8 mouse cellular contexts compared by ENCODE assay signal in genomic region chr19:3767276-3767780, GRCm38 (mm10). TPM values are rescaled to one million over a fixed set of nuclear protein-coding genes. Genes with fewer than 3 reads are reported as not detected.
DNase-seq lines count a peak whose midpoint lies in the region; ATAC-seq and TF ChIP-seq lines count a peak whose summit lies in the region.

TSS of gene Kmt5b (plus strand) at chr19:3767421.

- peak within 1 kb of the TSS; percentile 97 for H3K4me3 ChIP-seq in forebrain, embryonic 15.5 days
- peak within 1 kb of the TSS; percentile 98 for H3K4me3 ChIP-seq in lung, postnatal 0 days (ENCODE audit: low read depth, low read length)

- peaks cover 27% of the 10 kb centered on the region for H3K4me1 ChIP-seq in forebrain, embryonic 15.5 days
- peaks cover 9% of the 10 kb centered on the region for H3K4me1 ChIP-seq in lung, postnatal 0 days (ENCODE audit: insufficient read depth, low read depth, low read length)

- peak; percentile 43 for DNase-seq in embryo, embryonic 10 days (ENCODE audit: low spot score)
- DNase-seq in embryo, embryonic 9.5 days (ENCODE audit: extremely low spot score), result no peak
- DNase-seq in brain, adult 2 months (ENCODE audit: low read depth, low spot score), result peak; percentile 71
- peak in 1 of 2 experiments; percentile 67 for DNase-seq in heart, postnatal 14 days
- DNase-seq in layer of hippocampus, adult 9-11 months, result peak; percentile 65
- peak; percentile 66 for DNase-seq in lung, postnatal 0 days (ENCODE audit: low spot score)
- peak; percentile 51 to 61 for DNase-seq in right cerebral cortex, postnatal 36 days (ENCODE audit: low spot score in 2 of 2)

- intact Hi-C loops in heart, postnatal 14 days (cut with DNase I), result loop anchor here (5.0 kb wide), 1 partner anchor 215 kb away; no protein-coding TSS in a partner anchor

- TF ChIP-seq CTCF in lung, postnatal 0 days (IDR thresholded peaks at IDR 0.05), result no peak; the same call in none of the 2 replicates

- no peaks in the 10 kb centered on the region for H3K9me3 ChIP-seq in forebrain, embryonic 15.5 days
- no peaks in the 10 kb centered on the region for H3K9me3 ChIP-seq in lung, postnatal 0 days (ENCODE audit: low read length)

- WGBS in forebrain, embryonic 15.5 days, result under 1% methylated on average over 39 of the region's 39 CpGs
- under 1% methylated on average over 37 of the region's 39 CpGs for WGBS in lung, postnatal 0 days

- TF ChIP-seq EP300 in lung, postnatal 0 days (IDR thresholded peaks at IDR 0.05), result no peak

- peak within 1 kb of the TSS; percentile 100 for H3K9ac ChIP-seq in forebrain, embryonic 15.5 days (replicated peaks)
- H3K9ac ChIP-seq in lung, postnatal 0 days (replicated peaks; ENCODE audit: low read depth), result peak within 1 kb of the TSS; percentile 100

- H3K36me3 ChIP-seq in forebrain, embryonic 15.5 days, result no peaks in the 10 kb centered on the region
- no peaks in the 10 kb centered on the region for H3K36me3 ChIP-seq in lung, postnatal 0 days (ENCODE audit: insufficient read depth, low read length)

- no peaks in the 10 kb centered on the region for H3K27me3 ChIP-seq in forebrain, embryonic 15.5 days
- no peaks in the 10 kb centered on the region for H3K27me3 ChIP-seq in lung, postnatal 0 days (replicated peaks; ENCODE audit: insufficient read depth, low read length)

- H3K27ac ChIP-seq in forebrain, embryonic 15.5 days (replicated peaks), result peak within 1 kb of the TSS; percentile 100
- peak within 1 kb of the TSS; percentile 100 for H3K27ac ChIP-seq in lung, postnatal 0 days (ENCODE audit: low read length)

- ATAC-seq in forebrain, embryonic 15.5 days (replicated peaks), result peak; percentile 49
- ATAC-seq in lung, postnatal 0 days, result peak; percentile 16

- H3K4me2 ChIP-seq in forebrain, embryonic 15.5 days (replicated peaks), result peak within 1 kb of the TSS; percentile 55
- H3K4me2 ChIP-seq in lung, postnatal 0 days (replicated peaks; ENCODE audit: low read depth, low read length), result peak within 1 kb of the TSS; percentile 73

RNA-seq across cellular contexts. Expression of gene Kmt5b, which starts in this region (rescaled TPM):
- 52.3 and 62.9 TPM in 2 replicates for polyA plus RNA-seq in forebrain, embryonic 15.5 days (2015; fragmentation: Nextera tagmentation; extraction: Ambion mirVana)
- 10 to 100 TPM; 35.3 to 40.1 TPM for total RNA-seq in heart, postnatal 14 days (2021)
- 20.5 and 23.7 TPM in 2 replicates for polyA plus RNA-seq in lung, postnatal 0 days (2015; fragmentation: Nextera tagmentation; extraction: Ambion mirVana)
